Mouse (Mus musculus) layer of hippocampus, adult 11-12 months (tissue): Measurements from ENCODE around the gene Cdh23.
"Not testable (repeated sequence)": the region's sequence is repeated elsewhere in the genome, so short reads cannot be mapped to it uniquely, and the experiment has no call there.

Experiments
- DNase-seq: peaks from one replicate; pipeline ENCODE4 v3.0.0; 2022; ENCODE audit warnings: low spot score

Gene Cdh23

DNA sequence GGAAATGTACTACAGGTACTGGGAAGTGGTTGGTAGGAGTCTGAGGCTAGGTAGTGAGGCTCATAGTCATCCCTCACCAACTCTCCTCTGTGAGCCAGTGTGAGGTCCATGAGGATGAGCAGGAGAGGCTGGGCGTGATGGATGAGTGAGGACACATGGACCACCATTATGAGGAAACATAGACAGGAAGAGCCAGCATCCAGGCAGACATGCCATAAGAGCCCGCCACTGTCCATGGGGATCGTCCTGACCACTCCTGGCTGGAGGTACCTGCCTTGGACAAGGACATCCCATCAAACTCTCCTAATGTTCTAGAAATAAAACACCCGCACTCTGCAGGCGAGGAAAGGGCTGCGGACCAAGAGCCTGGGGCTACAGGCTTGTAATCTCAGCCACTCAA, at the start of gene Cdh23:
Cdh23 (minus strand) TSS at position 101 of the 400 bp plus-strand sequence.
- DNase-seq, result no peak

DNA sequence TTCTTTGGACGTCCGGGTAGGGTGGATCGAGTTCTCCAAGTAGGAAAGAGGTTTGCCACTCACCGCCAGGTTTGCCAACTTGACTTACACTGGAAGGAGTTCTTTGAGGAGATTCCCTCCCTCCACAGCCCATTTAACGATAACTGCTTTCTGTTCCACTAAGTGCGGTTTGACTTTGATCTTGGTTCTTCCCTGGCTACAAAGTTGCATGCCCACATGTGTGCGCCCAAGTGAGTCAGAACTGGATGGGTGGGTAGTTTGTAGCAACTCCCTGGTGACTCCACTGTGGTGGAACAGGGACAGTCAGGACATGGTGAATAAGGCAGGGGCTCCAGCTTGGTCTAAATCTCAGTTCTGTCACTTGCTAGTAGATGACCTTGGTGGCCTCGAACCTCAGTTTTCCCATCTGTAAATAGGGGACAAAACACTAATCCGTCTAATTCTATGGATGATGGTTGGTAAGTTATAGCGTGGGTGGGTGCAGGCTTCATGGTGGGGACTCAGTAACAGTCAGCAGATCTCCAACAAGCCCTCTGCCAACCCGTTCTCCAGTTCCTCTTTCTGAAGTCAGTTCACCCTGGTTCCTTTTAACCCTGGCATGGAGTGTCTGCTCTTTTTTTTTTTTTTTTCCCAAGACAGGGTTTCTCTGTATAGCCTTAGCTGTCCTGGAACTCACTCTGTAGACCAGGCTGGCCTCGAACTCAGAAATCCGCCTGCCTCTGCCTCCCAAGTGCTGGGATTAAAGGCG, 48.4 kb upstream of the Cdh23 start:
- DNase-seq, result no peak

DNA sequence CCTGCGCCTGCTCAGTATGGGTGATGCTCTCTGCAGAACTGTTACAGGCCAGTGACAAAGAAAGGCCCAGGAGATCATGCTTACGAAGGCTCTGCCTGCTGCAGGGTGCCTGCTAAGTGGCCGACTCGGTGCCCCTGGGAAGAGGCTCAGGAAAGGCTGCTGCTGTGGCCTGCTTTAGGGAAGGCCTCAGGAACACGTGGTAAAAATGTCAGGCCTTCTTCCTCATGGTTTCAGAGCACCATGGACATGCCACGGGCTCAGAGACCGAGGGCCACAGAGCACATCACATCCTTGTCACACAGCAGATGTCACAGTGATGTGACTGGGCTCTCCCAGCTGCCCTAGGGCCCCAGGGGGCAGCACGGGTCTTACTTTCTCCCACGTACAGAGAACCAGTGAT, 47.4 kb upstream of the Cdh23 start:
- no peak for DNase-seq

DNA sequence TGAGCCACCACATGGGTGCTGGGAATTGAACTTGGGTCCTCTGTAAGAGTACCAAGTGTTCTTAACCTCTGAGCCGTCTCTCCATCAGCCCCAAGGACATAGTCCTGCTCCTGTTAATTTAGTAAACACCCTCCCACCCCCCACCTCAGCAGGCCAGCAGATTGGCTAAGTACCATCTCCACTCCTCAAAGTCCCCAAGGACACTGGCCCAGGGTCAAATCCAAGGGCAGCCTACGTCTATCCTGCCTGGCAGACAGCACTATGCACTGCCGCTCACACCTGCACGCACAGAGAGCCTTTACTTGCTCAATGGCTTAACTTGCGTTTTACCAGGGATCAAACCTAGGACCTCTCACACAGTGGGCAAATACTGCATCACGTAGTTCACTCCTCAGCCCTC, 46.7 kb upstream of the Cdh23 start:
- no peak for DNase-seq

DNA sequence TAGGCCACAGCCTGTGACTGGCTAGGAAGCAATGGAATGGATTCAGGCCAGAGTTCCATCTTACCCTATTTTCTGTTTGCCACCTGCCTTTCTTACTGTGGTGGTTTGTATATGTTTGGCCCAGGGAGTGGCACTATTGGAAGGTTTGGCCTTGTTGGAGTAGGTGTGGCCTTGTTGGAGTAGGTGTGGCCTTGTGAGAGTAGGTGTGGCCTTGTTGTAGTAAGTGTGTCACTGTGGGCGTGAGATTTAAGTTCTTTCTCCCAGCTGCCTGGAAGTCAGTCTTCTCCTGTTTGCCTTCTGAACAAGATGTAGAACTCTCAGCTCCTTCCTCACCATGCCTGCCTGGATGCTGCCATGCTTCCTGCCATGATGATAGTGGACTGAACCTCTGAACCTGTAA, 46.0 kb upstream of the Cdh23 start:
- not testable (repeated sequence) for DNase-seq

DNA sequence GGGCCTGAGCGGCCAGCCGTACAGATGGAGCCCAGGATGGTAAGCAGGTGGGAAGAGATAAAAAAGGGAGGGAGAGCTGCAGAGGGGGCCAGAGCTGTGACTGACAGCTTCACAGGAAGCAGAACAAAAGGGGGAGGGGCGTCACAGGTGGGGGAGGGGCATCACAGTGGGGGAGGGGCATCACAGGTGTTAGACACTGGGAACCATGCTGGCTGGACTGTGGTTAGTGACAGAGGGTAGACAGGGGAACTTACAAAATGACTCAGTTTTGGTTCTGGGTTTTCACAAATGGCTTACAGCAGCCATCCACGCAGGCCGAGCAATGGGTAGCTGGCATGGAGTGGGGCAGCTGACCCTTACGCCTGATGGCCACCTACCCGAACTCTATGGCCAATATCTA, 45.1 kb upstream of the Cdh23 start:
- DNase-seq, result no peak

GRCm38 (mm10) chr10:60739619-60740363, 43.5 kb upstream of the Cdh23 start:
- peak; percentile 52 for DNase-seq

DNA sequence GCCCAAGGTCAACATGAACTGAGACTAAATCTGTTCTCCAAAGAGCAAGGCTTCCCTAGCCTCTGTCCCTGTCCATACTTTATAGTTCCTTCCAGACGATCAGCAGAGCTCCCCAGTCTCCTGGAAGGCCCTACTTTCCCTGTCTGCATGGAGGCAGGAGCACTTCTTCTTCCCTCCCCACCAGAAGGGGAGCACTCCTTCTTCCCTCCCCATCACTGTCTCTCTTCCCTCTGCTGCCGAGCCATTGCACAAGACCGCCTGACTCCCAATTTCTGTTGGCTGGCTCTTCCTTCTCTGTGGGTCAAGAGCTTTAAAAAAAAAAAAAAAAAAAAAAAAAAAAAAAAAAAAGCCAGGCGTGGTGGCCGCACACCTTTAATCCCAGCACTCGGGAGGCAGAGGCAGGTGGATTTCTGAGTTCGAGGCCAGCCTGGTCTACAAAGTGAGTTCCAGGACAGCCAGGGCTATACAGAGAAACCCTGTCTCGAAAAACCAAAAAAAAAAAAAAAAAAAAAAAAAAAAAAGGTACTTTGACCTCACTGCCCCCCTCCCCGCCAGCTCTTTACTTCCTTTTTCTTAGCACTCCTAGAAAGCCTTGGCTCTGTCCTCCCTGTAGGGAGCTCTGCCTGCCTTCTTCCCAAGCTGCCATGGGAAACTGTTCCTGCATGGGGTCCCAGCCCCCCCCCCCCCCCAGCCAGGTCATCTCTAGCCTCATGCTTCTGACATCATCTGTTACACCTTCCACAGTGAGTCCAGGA, 41.8 kb upstream of the Cdh23 start:
- no peak for DNase-seq

- no peak for DNase-seq
Observed at GRCm38 (mm10) chr10:60737169-60737728, 41.0 kb upstream of the Cdh23 start.

DNA sequence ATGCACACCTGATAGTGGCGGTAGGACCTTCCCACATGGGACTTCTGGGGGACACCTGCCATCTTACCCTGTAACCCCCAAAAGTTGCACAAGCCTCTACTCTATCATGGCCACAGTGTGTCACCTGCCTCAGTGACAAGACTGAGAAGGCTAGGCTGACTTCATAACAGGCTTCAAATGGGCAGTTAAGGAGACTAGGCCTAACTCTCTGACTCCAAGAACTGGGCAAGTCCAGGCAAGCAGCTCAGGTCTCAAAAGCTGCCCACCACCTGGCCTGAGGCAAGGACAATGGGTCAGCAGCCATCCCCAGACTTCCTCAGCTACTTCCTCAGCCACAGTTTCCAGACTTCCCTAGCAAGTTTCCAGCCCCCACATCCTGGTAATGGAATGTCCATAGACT, 39.4 kb upstream of the Cdh23 start:
- no peak for DNase-seq

DNA sequence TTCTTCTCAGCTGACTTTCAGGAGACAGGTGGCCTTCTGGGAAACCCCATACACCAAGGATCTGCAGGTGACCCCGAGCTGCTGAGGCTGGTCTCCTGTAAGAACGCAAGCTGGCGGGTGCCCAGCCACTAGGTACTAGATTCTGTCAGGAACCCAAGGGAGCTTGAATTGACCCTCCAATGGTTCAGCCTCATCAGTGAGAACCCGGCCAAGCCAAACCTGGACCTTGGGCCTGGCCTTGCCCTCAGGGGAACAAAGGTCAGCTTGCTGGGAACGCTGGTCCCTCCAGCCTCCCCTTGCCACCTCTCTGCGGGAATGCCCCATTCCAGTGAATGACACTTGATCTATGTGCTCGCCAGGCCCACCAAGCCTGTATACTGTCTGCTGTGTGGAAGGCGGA, 37.2 kb upstream of the Cdh23 start:
- DNase-seq, result no peak

GRCm38 (mm10) chr10:60732397-60732861, 36.1 kb upstream of the Cdh23 start:
- no peak for DNase-seq

GRCm38 (mm10) chr10:60731742-60732141, 35.5 kb upstream of the Cdh23 start:
- DNase-seq, result no peak

- DNase-seq, result no peak
Observed at GRCm38 (mm10) chr10:60727301-60727700, 31.0 kb upstream of the Cdh23 start.

DNA sequence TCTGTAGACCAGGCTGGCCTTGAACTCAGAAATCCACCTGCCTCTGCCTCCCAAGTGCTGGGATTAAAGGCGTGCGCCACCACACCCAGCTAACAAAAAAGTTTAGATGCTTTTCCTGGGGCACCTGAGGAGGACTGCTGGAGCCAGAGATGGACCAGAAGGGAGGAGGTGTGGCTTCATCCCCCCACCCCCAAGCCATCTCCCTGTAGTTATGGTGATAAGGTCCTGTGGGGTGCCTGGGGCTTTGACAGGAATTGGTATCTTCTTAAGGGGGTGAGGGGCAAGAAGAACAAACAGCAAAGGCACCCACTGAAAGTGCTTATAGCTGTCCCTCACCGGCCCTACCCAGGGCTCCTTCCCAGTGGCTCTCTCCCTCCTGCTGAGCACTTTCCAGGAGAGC, 30.6 kb upstream of the Cdh23 start:
- DNase-seq, result no peak

DNA sequence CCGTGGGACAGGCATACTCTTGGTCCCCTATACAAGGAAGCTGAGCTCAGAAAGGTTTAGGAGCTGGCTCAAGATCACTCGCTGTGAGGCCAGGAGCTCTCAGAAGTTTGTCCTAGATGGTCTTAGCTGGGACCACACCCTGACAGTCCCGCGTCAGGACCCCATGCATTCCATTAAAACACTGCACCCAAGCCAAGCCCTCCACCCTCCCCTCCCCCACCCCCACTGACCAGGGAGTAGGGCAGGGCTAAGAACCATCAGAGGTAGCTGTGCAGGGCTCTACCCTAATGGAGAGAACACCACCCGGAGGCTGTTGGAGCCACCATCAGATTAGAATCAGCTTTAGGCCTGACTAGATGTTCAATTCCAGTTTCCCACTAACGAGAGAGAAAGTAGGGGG, 28.2 kb upstream of the Cdh23 start:
- no peak for DNase-seq

DNA sequence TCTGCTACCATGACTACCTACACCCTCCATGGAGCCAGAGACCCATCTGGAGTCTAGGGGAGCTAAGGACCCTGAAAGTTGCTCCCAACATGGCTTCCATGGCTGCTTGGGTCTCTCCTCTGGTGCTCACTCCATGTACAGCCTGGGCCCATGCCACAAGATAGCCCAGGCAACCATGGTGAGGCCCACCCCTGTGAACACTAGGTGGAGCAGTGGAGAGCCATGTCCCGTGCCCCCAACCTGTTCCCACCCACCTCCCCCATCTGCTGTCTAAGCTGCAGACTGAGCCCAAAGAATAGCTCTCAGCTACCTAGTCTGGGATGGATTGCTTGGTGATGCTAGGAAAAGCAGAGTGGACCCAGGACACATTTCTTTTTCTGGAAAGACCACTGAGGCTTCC, 27.1 kb upstream of the Cdh23 start:
- DNase-seq, result no peak

- no peak for DNase-seq
Observed at GRCm38 (mm10) chr10:60721640-60722039, 25.4 kb upstream of the Cdh23 start.

DNA sequence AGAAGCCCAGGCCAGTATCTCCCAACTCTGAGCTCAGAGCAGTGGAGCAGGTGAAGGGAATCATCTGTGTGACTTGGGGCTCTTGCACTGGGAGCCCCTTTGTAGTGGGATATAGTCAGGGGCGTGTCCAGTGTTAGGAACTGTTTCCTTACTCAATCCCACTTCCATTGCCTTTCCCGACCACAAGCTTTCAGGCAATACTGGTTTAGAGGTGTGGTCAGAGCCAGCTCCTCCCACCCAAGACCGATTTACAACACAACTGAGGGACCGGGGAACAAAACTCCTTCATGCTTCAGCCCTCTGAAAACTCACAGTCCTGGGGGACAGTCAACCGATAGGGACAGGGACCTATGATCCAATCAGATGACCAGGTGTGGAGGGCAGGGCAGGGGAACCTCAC, 24.2 kb upstream of the Cdh23 start:
- no peak for DNase-seq

GRCm38 (mm10) chr10:60718491-60718890, 22.2 kb upstream of the Cdh23 start:
- no peak for DNase-seq

DNA sequence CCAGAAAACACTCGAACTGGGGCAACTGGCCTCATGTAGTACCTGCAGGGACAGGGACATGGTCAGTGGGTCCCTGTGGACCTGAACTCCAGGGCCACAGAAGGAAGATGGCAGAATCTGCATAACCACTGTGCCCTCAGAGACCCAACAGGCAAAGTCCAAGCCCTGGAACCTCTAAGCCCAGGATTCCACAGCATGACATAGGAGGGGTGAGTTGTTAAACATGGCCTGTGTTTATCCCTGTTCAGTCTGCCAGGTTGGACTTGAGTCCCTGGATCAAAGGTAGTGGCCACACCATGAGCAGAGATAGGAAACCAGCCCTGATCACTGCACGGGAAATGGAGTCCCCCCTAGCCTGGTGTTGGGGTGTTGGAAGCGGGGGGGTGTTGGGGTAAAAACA, 20.2 kb upstream of the Cdh23 start:
- DNase-seq, result no peak

DNA sequence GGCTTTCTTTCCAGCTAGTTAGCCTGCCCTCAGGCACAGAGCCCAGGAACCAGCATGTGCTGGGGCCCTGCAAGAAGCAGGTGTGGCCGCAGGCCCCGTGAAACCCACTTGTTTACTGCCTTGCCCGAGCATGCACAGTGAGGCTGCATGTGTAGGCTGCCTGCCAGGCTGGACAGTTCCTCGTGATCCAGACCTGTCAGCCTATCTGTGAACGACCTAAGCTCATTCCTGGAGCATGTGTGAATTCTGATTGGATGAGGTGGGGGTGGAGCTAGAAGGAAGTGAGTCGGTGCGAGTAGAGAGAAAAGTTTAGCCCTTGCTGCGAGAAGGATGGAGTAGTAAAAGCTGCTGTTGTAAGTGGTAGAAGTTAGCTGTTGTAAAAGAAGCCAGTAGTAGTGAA, 16.0 kb upstream of the Cdh23 start:
- not testable (repeated sequence) for DNase-seq

GRCm38 (mm10) chr10:60708837-60709236, 12.5 kb upstream of the Cdh23 start:
- no peak for DNase-seq
